Mouse (Mus musculus): ENCODE data around the gene Pth2. TPM values are rescaled to one million over a fixed set of nuclear protein-coding genes. Genes with fewer than 3 reads are reported as not detected.

The Pth2 gene
- total and polyA plus RNA-seq, 3 experiments = not detected

DNA sequence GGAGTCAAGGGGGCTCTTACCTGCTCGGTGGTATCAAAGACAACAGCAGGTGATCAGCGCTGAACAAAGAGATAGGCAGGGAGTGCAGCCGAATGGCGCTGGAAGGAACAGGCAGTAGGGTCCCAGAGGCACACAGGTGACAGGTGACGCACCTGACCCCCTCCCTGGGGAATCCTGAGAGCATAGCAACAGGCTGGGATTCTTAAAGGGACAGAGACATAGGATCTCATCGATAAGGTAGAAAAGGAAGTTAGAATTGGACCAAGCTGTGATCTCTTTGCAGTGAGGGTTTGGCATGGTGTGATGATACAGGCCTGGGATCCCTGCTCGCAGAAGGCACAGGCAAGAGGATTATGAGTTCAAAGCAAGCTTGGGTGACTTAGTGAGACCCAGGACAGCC, 1.3 kb upstream of the Pth2 start, which contains the start of gene Gfy:
Gfy (minus strand) TSS at position 101 of the 400 bp plus-strand sequence.
- H3K27ac ChIP-seq (ENCODE audit: control insufficient read depth, low read depth, low read length) = no peak within 1 kb of the TSS

DNA sequence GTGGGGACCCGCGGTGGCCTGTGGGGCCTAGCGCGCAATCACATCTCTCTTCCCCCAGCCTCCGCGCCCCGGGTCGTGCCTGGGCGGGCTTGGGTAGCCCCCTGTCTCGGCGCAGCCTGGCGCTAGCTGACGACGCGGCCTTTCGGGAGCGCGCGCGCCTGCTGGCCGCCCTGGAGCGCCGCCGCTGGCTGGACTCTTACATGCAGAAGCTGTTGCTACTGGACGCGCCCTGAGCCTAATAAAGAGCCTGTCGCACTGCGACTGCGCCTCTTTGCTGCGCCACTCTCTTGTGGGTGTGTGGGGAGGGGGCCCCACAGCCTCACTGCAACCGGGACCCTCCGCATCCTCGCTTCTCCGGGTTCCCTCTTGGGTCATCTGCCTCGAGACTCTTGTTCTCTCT, 745 bp downstream of the Pth2 start:
- no peaks in the 10 kb centered on the region for H3K79me2 ChIP-seq (ENCODE audit: control insufficient read depth, insufficient read depth, low read length, poor library complexity)
- TF ChIP-seq MAFK (IDR thresholded peaks at IDR 0.05; ENCODE audit: borderline replicate concordance, low read depth, low read length) = no peak
- no peak for TF ChIP-seq JUND (IDR thresholded peaks at IDR 0.05; ENCODE audit: low read depth, low read length)
- no peak for TF ChIP-seq ZC3H11A (IDR thresholded peaks at IDR 0.05; ENCODE audit: low read depth, low read length)
- no peak for TF ChIP-seq UBTF (IDR thresholded peaks at IDR 0.05; ENCODE audit: borderline replicate concordance, insufficient read depth, low read depth, low read length)
- no peak for TF ChIP-seq POLR2A (IDR thresholded peaks at IDR 0.05; ENCODE audit: control insufficient read depth in 1 of 2, insufficient read depth in 1 of 2, low read depth in 1 of 2, low read length in 2 of 2, poor library complexity in 1 of 2)
- TF ChIP-seq CHD2 (IDR thresholded peaks at IDR 0.05; ENCODE audit: low read length) = no peak
- TF ChIP-seq ELF1 (IDR thresholded peaks at IDR 0.05; ENCODE audit: low read depth, low read length) = no peak
- no peak overlapping the region for H3K4me3 ChIP-seq (ENCODE audit: control insufficient read depth in 1 of 2, insufficient read depth in 1 of 2, low read depth in 2 of 2, low read length in 2 of 2)
- H3K9me3 ChIP-seq (replicated peaks; ENCODE audit: insufficient read depth, low read length) = no peaks in the 10 kb centered on the region
- peaks cover 0 to 3% of the 10 kb centered on the region in 2 experiments; a peak in 2 of 4 replicates for H3K36me3 ChIP-seq (ENCODE audit: control insufficient read depth in 1 of 2, insufficient read depth in 2 of 2, low read length in 2 of 2)
- no peak for DNase-seq (ENCODE audit: low read depth, low spot score)
- H3K27ac ChIP-seq (ENCODE audit: control insufficient read depth, low read depth, low read length) = no peak overlapping the region
- no peaks in the 10 kb centered on the region for H3K27me3 ChIP-seq (ENCODE audit: control insufficient read depth in 1 of 2, insufficient read depth in 2 of 2, low read length in 2 of 2)
- peaks cover 0 to 5% of the 10 kb centered on the region in 2 experiments; a peak in 2 of 4 replicates for H3K4me1 ChIP-seq (ENCODE audit: control insufficient read depth in 1 of 2, insufficient read depth in 2 of 2, low read length in 2 of 2)
- no peak overlapping the region; the same call in 1 of the 2 replicates for H3K9ac ChIP-seq (ENCODE audit: control insufficient read depth, low read depth, low read length, poor library complexity, severe bottlenecking)

More for the DNA sequence above, 1.3 kb upstream of the Pth2 start, which contains the start of gene Gfy:
- H3K9me3 ChIP-seq (replicated peaks; ENCODE audit: insufficient read depth, low read length) = no peaks in the 10 kb centered on the region
- H3K4me1 ChIP-seq (ENCODE audit: control insufficient read depth in 1 of 2, insufficient read depth in 2 of 2, low read length in 2 of 2) = peaks cover 0 to 5% of the 10 kb centered on the region in 2 experiments; a peak in 2 of 4 replicates
- no peak within 1 kb of the TSS for H3K4me3 ChIP-seq (ENCODE audit: control insufficient read depth in 1 of 2, insufficient read depth in 1 of 2, low read depth in 2 of 2, low read length in 2 of 2)
- H3K79me2 ChIP-seq (ENCODE audit: control insufficient read depth, insufficient read depth, low read length, poor library complexity) = no peaks in the 10 kb centered on the region
- no peaks in the 10 kb centered on the region for H3K27me3 ChIP-seq (ENCODE audit: control insufficient read depth in 1 of 2, insufficient read depth in 2 of 2, low read length in 2 of 2)
- DNase-seq (ENCODE audit: low read depth, low spot score) = no peak
- H3K36me3 ChIP-seq (ENCODE audit: control insufficient read depth in 1 of 2, insufficient read depth in 2 of 2, low read length in 2 of 2) = peaks cover 0 to 3% of the 10 kb centered on the region in 2 experiments; a peak in 2 of 4 replicates
- no peak within 1 kb of the TSS for H3K9ac ChIP-seq (ENCODE audit: control insufficient read depth, low read depth, low read length, poor library complexity, severe bottlenecking)
- TF ChIP-seq CTCF (IDR thresholded peaks at IDR 0.05 in 2 of 3, conservative IDR thresholded peaks at IDR 0.05 in 1 of 3; ENCODE audit: control insufficient read depth in 1 of 3, insufficient read depth in 1 of 3, low read depth in 2 of 3, low read length in 3 of 3, poor library complexity in 1 of 3, severe bottlenecking in 1 of 3) (no peak), JUND (IDR thresholded peaks at IDR 0.05; ENCODE audit: low read depth, low read length) (no peak), CHD2 (IDR thresholded peaks at IDR 0.05; ENCODE audit: low read length) (no peak), ZNF384 (IDR thresholded peaks at IDR 0.05; ENCODE audit: low read depth, low read length) (no peak), POLR2AphosphoS5 (IDR thresholded peaks at IDR 0.05; ENCODE audit: borderline replicate concordance, low read depth, low read length) (no peak), MAX (IDR thresholded peaks at IDR 0.05; ENCODE audit: low read length) (no peak), POLR2A (IDR thresholded peaks at IDR 0.05; ENCODE audit: control insufficient read depth in 1 of 2, insufficient read depth in 1 of 2, low read depth in 1 of 2, low read length in 2 of 2, poor library complexity in 1 of 2) (no peak), UBTF (IDR thresholded peaks at IDR 0.05; ENCODE audit: borderline replicate concordance, insufficient read depth, low read depth, low read length) (no peak), MYC (IDR thresholded peaks at IDR 0.05; ENCODE audit: low read depth, low read length) (no peak), TBP (IDR thresholded peaks at IDR 0.05; ENCODE audit: low read depth, low read length) (no peak), ZC3H11A (IDR thresholded peaks at IDR 0.05; ENCODE audit: low read depth, low read length) (no peak), KAT2A (conservative IDR thresholded peaks at IDR 0.05; ENCODE audit: low read depth, low read length) (no peak), USF1 (IDR thresholded peaks at IDR 0.05; ENCODE audit: low read depth, low read length) (no peak), MXI1 (IDR thresholded peaks at IDR 0.05; ENCODE audit: low read depth, low read length) (no peak), BHLHE40 (IDR thresholded peaks at IDR 0.05; ENCODE audit: borderline replicate concordance, low read depth, low read length) (no peak), RAD21 (IDR thresholded peaks at IDR 0.05; ENCODE audit: low read depth, low read length) (no peak)

Data from MEL (cell line).